Mouse (Mus musculus) megakaryocyte, embryonic 14.5 days (primary cell): Measurements from ENCODE around the gene Gm15517.
"Not testable (repeated sequence)": the region's sequence is repeated elsewhere in the genome, so short reads cannot be mapped to it uniquely, and the experiment has no call there.

ENCODE experiments used
- FLI1 ChIP-seq: IDR thresholded peaks from 2 replicates; pipeline ENCODE4 v1.6.1; 2012; ENCODE audit warnings: low read length, inconsistent platforms, mixed read lengths
- GATA1 ChIP-seq: IDR thresholded peaks from 3 replicates; pipeline ENCODE4 v1.6.1; 2012; ENCODE audit warnings: mixed read lengths, low read length, inconsistent platforms, borderline replicate concordance

- not testable (repeated sequence) for TF ChIP-seq GATA1, FLI1
Measured at GRCm38 (mm10) chr7:44221601-44222000, 39.6 kb upstream of the Gm15517 start.
